In genomic region chr14:101704479-101704878, GRCm38 (mm10) we compare ENCODE assay signal across 29 mouse cellular contexts. TPM values are rescaled to one million over a fixed set of nuclear protein-coding genes. Genes with fewer than 3 reads are reported as not detected.
DNase-seq lines count a peak whose midpoint lies in the region; ATAC-seq and TF ChIP-seq lines count a peak whose summit lies in the region.
"Had no signal": no experiment of that assay in that cellular context is flagged by ENCODE, and none has a peak within 500 bp of the region (broad histone marks: within the 10 kb centered on the region; RNA-seq: fewer than 3 reads in every experiment).

No protein-coding gene starts in this region.

- ATAC-seq in neutrophil, adult 5-6 weeks (ENCODE audit: extremely low read depth, insufficient number of reproducible peaks, low FRiP score, poor library complexity, severe bottlenecking) = 0 out of 2 replicates have a peak, but pooled peaks have one; percentile 33
- no peak for ATAC-seq in hindbrain, embryonic 11.5 days (ENCODE audit: low FRiP score)
- ATAC-seq: forebrain, embryonic 13.5 days; forebrain, embryonic 16.5 days; hindbrain, embryonic 16.5 days had no signal

- TF ChIP-seq EP300 in CH12.LX (IDR thresholded peaks at IDR 0.05; ENCODE audit: low read length) = peak; percentile 80

- H3K9me3 ChIP-seq in CH12.LX (replicated peaks; ENCODE audit: low read length) = no peaks in the 10 kb centered on the region
- H3K9me3 ChIP-seq in hindbrain, embryonic 11.5 days (ENCODE audit: control insufficient read depth, low read length) = no peaks in the 10 kb centered on the region
- H3K9me3 ChIP-seq: forebrain, embryonic 10.5 days; forebrain, embryonic 13.5 days; heart, embryonic 10.5 days; heart, embryonic 13.5 days; hindbrain, embryonic 13.5 days had no signal

- peak; percentile 1 to 13 for DNase-seq in spleen, postnatal 36 days (ENCODE audit: low spot score in 2 of 2)
- no peak for DNase-seq in spleen, postnatal 4 days (ENCODE audit: low spot score in 2 of 2)
- DNase-seq in CH12.LX (ENCODE audit: extremely low read depth) = peak; percentile 78
- no peak for DNase-seq in hindbrain, embryonic 11.5 days (ENCODE audit: low spot score)
- no peak for DNase-seq in lung, adult 2 months
- no peak for DNase-seq in cerebellum, postnatal 25 days
- no peak for DNase-seq in layer of hippocampus, adult 8-10 months (ENCODE audit: low spot score in 2 of 2)
- DNase-seq: adrenal gland, adult 2 months; adrenal gland, postnatal 25 days; cerebellum, adult 11-12 months; cerebellum, adult 8-10 months; cerebellum, postnatal 10 days; gastrocnemius, postnatal 10 days; gastrocnemius, postnatal 36 days; heart, adult 2 months; heart, postnatal 14 days; heart, postnatal 4 days had no signal

- no peak overlapping the region for H3K4me3 ChIP-seq in CH12.LX (replicated peaks in 1 of 3; ENCODE audit: low read depth in 2 of 3, low read length in 2 of 3, poor library complexity in 1 of 3)
- no peak overlapping the region for H3K4me3 ChIP-seq in hindbrain, embryonic 11.5 days (ENCODE audit: low read depth, low read length)
- H3K4me3 ChIP-seq in lung, adult 2 months (replicated peaks; ENCODE audit: extremely low read depth, low read depth, low read length) = no peak overlapping the region
- H3K4me3 ChIP-seq: forebrain, embryonic 10.5 days; forebrain, embryonic 13.5 days; heart, adult 2 months; heart, embryonic 10.5 days; heart, embryonic 13.5 days; hindbrain, embryonic 13.5 days had no signal

- TF ChIP-seq POLR2A in CH12.LX (IDR thresholded peaks at IDR 0.05; ENCODE audit: low read depth, low read length) = no peak
- TF ChIP-seq POLR2A in lung, adult 2 months (IDR thresholded peaks at IDR 0.05; ENCODE audit: borderline replicate concordance, extremely low read depth, low read depth, low read length) = no peak

- TF ChIP-seq RAD21 in CH12.LX (IDR thresholded peaks at IDR 0.05; ENCODE audit: low read depth, low read length) = no peak; the same call in 1 of the 2 replicates

- no peak overlapping the region for H3K4me2 ChIP-seq in CH12.LX (ENCODE audit: insufficient read depth, low read depth, poor library complexity, severe bottlenecking)
- no peak overlapping the region for H3K4me2 ChIP-seq in hindbrain, embryonic 11.5 days (replicated peaks; ENCODE audit: low read depth, low read length)
- H3K4me2 ChIP-seq: forebrain, embryonic 13.5 days; heart, embryonic 13.5 days; hindbrain, embryonic 13.5 days had no signal

- 84% methylated on average over 4 of the region's 4 CpGs for WGBS in hindbrain, embryonic 11.5 days
- WGBS in lung, adult 2 months = 61% methylated on average over 4 of the region's 4 CpGs

- no peak overlapping the region for H3K27ac ChIP-seq in CH12.LX (ENCODE audit: insufficient read depth, low read depth)
- no peak overlapping the region for H3K27ac ChIP-seq in hindbrain, embryonic 11.5 days (ENCODE audit: low read depth, low read length)
- H3K27ac ChIP-seq: forebrain, embryonic 10.5 days; forebrain, embryonic 13.5 days; heart, adult 2 months; heart, embryonic 10.5 days; heart, embryonic 13.5 days; hindbrain, embryonic 13.5 days had no signal

- H3K9ac ChIP-seq in CH12.LX (ENCODE audit: insufficient read depth, low read depth) = no peak overlapping the region
- no peak overlapping the region for H3K9ac ChIP-seq in hindbrain, embryonic 11.5 days (ENCODE audit: low read depth, low read length)
- H3K9ac ChIP-seq: forebrain, embryonic 13.5 days; heart, embryonic 13.5 days; hindbrain, embryonic 13.5 days had no signal

- H3K79me2 ChIP-seq in CH12.LX (replicated peaks; ENCODE audit: control insufficient read depth, extremely low read depth, insufficient read depth, poor library complexity, severe bottlenecking) = no peaks in the 10 kb centered on the region

- in situ Hi-C loops in CH12.LX (cut with MboI; ENCODE audit: low pct_ligation_motif_present, low pct_unique_long_range_greater_than_20kb, low sequenced_read_pairs) = no loop called here

- H3K4me1 ChIP-seq in CH12.LX (ENCODE audit: control insufficient read depth in 1 of 2, insufficient read depth in 2 of 2) = peaks cover 4 to 36% of the 10 kb centered on the region in 2 experiments
- H3K4me1 ChIP-seq in hindbrain, embryonic 11.5 days (replicated peaks; ENCODE audit: control insufficient read depth, insufficient read depth, low read length) = no peaks in the 10 kb centered on the region
- no peaks in the 10 kb centered on the region for H3K4me1 ChIP-seq in lung, adult 2 months (ENCODE audit: control insufficient read depth, insufficient read depth, low read length)
- H3K4me1 ChIP-seq: forebrain, embryonic 10.5 days; forebrain, embryonic 13.5 days; heart, embryonic 10.5 days; heart, embryonic 13.5 days; hindbrain, embryonic 13.5 days had no signal

- no peaks in the 10 kb centered on the region for H3K27me3 ChIP-seq in CH12.LX (replicated peaks)
- H3K27me3 ChIP-seq in hindbrain, embryonic 11.5 days (ENCODE audit: control insufficient read depth, insufficient read depth, low read length) = no peaks in the 10 kb centered on the region
- H3K27me3 ChIP-seq: forebrain, embryonic 13.5 days; heart, embryonic 13.5 days; hindbrain, embryonic 13.5 days had no signal

- dilution Hi-C loops in CH12.LX (cut with MboI; ENCODE audit: extremely low pct_ligation_motif_present, extremely low pct_unique_long_range_greater_than_20kb, low sequenced_read_pairs) = no loop called here

- no peak for TF ChIP-seq CTCF in CH12.LX (conservative IDR thresholded peaks at IDR 0.05 in 1 of 2, IDR thresholded peaks at IDR 0.05 in 1 of 2; ENCODE audit: low read depth in 2 of 2, low read length in 2 of 2)
- TF ChIP-seq CTCF in lung, adult 2 months (IDR thresholded peaks at IDR 0.05; ENCODE audit: insufficient read depth, low read length) = no peak

- H3K36me3 ChIP-seq in CH12.LX (replicated peaks in 1 of 2; ENCODE audit: control insufficient read depth in 1 of 2, insufficient read depth in 1 of 2, low read length in 1 of 2) = no peaks in the 10 kb centered on the region
- no peaks in the 10 kb centered on the region for H3K36me3 ChIP-seq in hindbrain, embryonic 11.5 days (ENCODE audit: control insufficient read depth, insufficient read depth, low read length)
- H3K36me3 ChIP-seq: forebrain, embryonic 10.5 days; heart, embryonic 10.5 days; heart, embryonic 13.5 days; hindbrain, embryonic 13.5 days had no signal

TF ChIP-seq in CH12.LX, 34 proteins besides CTCF, POLR2A, EP300 and RAD21 (continues in another document):
- TF ChIP-seq ZC3H11A (IDR thresholded peaks at IDR 0.05; ENCODE audit: low read depth, low read length) (no peak), JUND (conservative IDR thresholded peaks at IDR 0.05; ENCODE audit: low read depth, low read length) (no peak), MXI1 (IDR thresholded peaks at IDR 0.05; ENCODE audit: low read depth, low read length) (no peak), SIN3A (IDR thresholded peaks at IDR 0.05; ENCODE audit: low read length) (no peak), MEF2A (IDR thresholded peaks at IDR 0.05; ENCODE audit: borderline replicate concordance, low read depth, low read length) (0 out of 2 replicates have a peak, but pooled peaks have one; percentile 54), TCF12 (IDR thresholded peaks at IDR 0.05; ENCODE audit: low read depth, low read length) (peak; percentile 68), ETS1 (conservative IDR thresholded peaks at IDR 0.05; ENCODE audit: low read depth, low read length) (peak; percentile 51; the same call in 1 of the 2 replicates), ZNF384 (IDR thresholded peaks at IDR 0.05; ENCODE audit: low read depth, low read length) (no peak), RCOR1 (conservative IDR thresholded peaks at IDR 0.05; ENCODE audit: low read depth, low read length) (no peak), ELF1 (IDR thresholded peaks at IDR 0.05; ENCODE audit: low read depth, low read length) (peak; percentile 25; the same call in 1 of the 2 replicates), USF2 (conservative IDR thresholded peaks at IDR 0.05; ENCODE audit: low read depth, low read length) (no peak), PAX5 (IDR thresholded peaks at IDR 0.05; ENCODE audit: low read length) (no peak), NELFE (IDR thresholded peaks at IDR 0.05; ENCODE audit: low read depth, low read length) (no peak), GABPA (IDR thresholded peaks at IDR 0.05; ENCODE audit: insufficient replicate concordance, low read depth, low read length) (no peak), SMC3 (IDR thresholded peaks at IDR 0.05; ENCODE audit: low read depth, low read length) (no peak), MAFK (IDR thresholded peaks at IDR 0.05; ENCODE audit: insufficient replicate concordance, low read length) (no peak), KAT2A (IDR thresholded peaks at IDR 0.05; ENCODE audit: insufficient replicate concordance, low read length) (no peak), E2F4 (IDR thresholded peaks at IDR 0.05; ENCODE audit: insufficient replicate concordance, low read depth, low read length) (no peak), MYC (IDR thresholded peaks at IDR 0.05; ENCODE audit: low read depth, low read length) (no peak), NRF1 (IDR thresholded peaks at IDR 0.05; ENCODE audit: low read depth, low read length) (no peak)

RNA-seq across cellular contexts. Expression of gene Gm9922, which starts 25.1 kb away (rescaled TPM):
- total RNA-seq in CH12.LX (2012; rRNA removed) (0.42 and 0.64 TPM in 2 replicates), CH12.LX (2014; rRNA removed) (not detected in 2 replicates)
- 0.76 TPM in 1 of 2 replicates, not detected in the other for polyA plus RNA-seq in CH12.LX (2012; ENCODE audit: insufficient read length, low read depth)
- total RNA-seq in neutrophil, adult 5-6 weeks (2017) = not detected in 2 replicates
- polyA plus RNA-seq in hindbrain, embryonic 11.5 days (2014; fragmentation: Nextera tagmentation; extraction: Ambion mirVana) = 0.67 TPM in 1 of 2 replicates, not detected in the other
- 1.5 and 2.1 TPM in 2 replicates for polyA plus RNA-seq in lung, adult 2 months (2012; rRNA removed)
- under 1 TPM in 1 of 4 experiments, not detected in 3; 0.91 TPM for total RNA-seq in layer of hippocampus, adult 8-10 months (2022)
- total RNA-seq: gastrocnemius, adult 18-20 months; gastrocnemius, postnatal 10 days; gastrocnemius, postnatal 36 days; granulocyte monocyte progenitor cell, adult 5-6 weeks; MEL had no signal
- polyA plus RNA-seq: embryonic facial prominence, embryonic 11.5 days; forebrain, embryonic 10.5 days; forebrain, embryonic 13.5 days; hindbrain, embryonic 13.5 days had no signal

RNA-seq across cellular contexts. Expression of gene Lmo7, which starts 25.3 kb away (rescaled TPM):
- total RNA-seq in CH12.LX (2012; rRNA removed) (4.7 and 5.0 TPM in 2 replicates), CH12.LX (2014; rRNA removed) (8.3 and 8.8 TPM in 2 replicates)
- polyA plus RNA-seq in CH12.LX (2012; ENCODE audit: insufficient read length, low read depth) = 11.9 and 17.2 TPM in 2 replicates
- 0.49 and 1.0 TPM in 2 replicates for total RNA-seq in neutrophil, adult 5-6 weeks (2017)
- 1.1 and 3.3 TPM in 2 replicates for polyA plus RNA-seq in hindbrain, embryonic 11.5 days (2014; fragmentation: Nextera tagmentation; extraction: Ambion mirVana)
- polyA plus RNA-seq in lung, adult 2 months (2012; rRNA removed) = 142 and 193 TPM in 2 replicates
- 100 to 1,000 TPM; 111 to 135 (median 125) TPM for total RNA-seq in layer of hippocampus, adult 8-10 months (2022)
- total RNA-seq: MEL had no signal

RNA-seq across cellular contexts. Expression of gene Uchl3, which starts 50.7 kb away (rescaled TPM):
- total RNA-seq in CH12.LX (2012; rRNA removed) (101 and 114 TPM in 2 replicates), CH12.LX (2014; rRNA removed) (326 and 362 TPM in 2 replicates)
- polyA plus RNA-seq in CH12.LX (2012; ENCODE audit: insufficient read length, low read depth) = 165 and 169 TPM in 2 replicates
- 40.1 and 58.1 TPM in 2 replicates for total RNA-seq in neutrophil, adult 5-6 weeks (2017)
- 182 and 183 TPM in 2 replicates for polyA plus RNA-seq in hindbrain, embryonic 11.5 days (2014; fragmentation: Nextera tagmentation; extraction: Ambion mirVana)
- 7.5 and 9.5 TPM in 2 replicates for polyA plus RNA-seq in lung, adult 2 months (2012; rRNA removed)
- total RNA-seq in layer of hippocampus, adult 8-10 months (2022) = 10 to 100 TPM; 41.6 to 48.7 (median 44.4) TPM

Comparison
In these comparisons a context has a peak if more than half of its experiments do, and no peak if none do; other contexts are left out.
1. DNase-seq: peak in spleen, postnatal 36 days (2 of 2) and CH12.LX (single experiment); none in spleen, postnatal 4 days (0 of 2), hindbrain, embryonic 11.5 days (single experiment), lung, adult 2 months (single experiment), cerebellum, postnatal 25 days (0 of 2) and layer of hippocampus, adult 8-10 months (0 of 2).
2. RNA of gene Lmo7, which starts 25.3 kb away (total RNA-seq): 111 to 135 TPM in layer of hippocampus, adult 8-10 months; 4.7 to 8.8 TPM in CH12.LX and 0.49 to 1.0 TPM in neutrophil, adult 5-6 weeks; every median in the first group is over 10 times any median in the second.